Mouse (Mus musculus) hindlimb bud, embryonic 11.5 days (tissue): ENCODE measurements around the gene Scube1.

Experiments used
- DNase-seq: peaks from one replicate; pipeline ENCODE4 v3.0.0-alpha.2; 2012; ENCODE audit warnings: low read depth, low spot score; ENCODE audit errors: extremely low spot score

Scube1 gene

GRCm38 (mm10) chr15:83568544-83568943, 156.3 kb downstream of the Scube1 start:
- DNase-seq = no peak

GRCm38 (mm10) chr15:83567728-83568127, 157.1 kb downstream of the Scube1 start:
- DNase-seq = no peak

- DNase-seq = no peak
Measured at GRCm38 (mm10) chr15:83566006-83566405, 158.8 kb downstream of the Scube1 start.

DNA sequence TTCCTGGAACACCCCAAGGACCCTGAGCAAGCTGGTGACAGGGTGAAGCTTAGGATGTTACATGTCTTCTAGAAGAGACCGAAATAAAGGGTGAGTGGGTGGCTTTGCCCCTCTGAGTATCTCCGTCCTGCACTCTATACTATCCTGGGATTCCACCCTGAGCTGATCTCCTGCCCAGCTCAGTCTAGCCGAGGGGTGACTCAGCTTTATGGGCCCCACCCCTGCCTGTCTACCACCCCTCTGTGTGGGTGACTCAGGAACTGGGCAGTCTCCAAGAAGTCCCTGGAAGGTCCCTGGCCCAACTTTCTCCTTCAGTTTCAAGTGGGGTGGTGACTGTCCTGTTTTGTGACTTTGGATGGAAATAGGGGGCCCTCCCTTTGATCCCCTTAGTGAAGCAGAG, 159.4 kb downstream of the Scube1 start:
- DNase-seq = no peak

GRCm38 (mm10) chr15:83563857-83564651, 160.8 kb downstream of the Scube1 start:
- no peak for DNase-seq

DNA sequence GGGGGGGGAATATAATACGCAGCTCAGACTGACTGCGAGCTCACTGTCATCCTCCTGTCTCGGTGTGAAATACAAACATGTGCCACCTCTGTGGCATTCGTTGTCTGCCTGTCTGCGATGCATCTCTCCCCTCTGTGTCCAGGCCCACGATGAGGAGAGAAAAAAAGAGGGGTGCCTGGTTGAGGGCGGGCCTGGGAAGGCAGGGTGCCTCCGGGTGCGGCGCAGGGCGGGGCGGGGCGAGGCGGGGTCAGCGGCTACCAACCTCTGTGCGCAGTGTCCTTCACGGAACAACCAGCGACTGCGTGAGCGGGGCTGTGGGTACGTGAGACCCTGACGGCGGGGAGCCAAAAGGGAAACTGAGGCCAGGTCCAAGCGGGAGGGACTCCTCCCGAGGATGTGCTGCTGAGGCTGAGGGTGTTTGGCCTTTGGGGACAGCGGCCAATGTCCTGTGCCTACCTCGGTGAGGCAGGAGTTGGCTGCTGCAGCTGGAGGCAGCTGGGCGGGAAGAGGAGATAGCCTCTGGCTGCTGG, 161.4 kb downstream of the Scube1 start, which contains the start of the genes Tspo and Mcat:
TSS of gene Tspo (plus strand) at position 266 of the 530 bp plus-strand sequence.
TSS of gene Mcat (minus strand) at position 461 of the 530 bp plus-strand sequence.
- DNase-seq = no peak

- DNase-seq = no peak
Measured at GRCm38 (mm10) chr15:83562626-83563270, 162.1 kb downstream of the Scube1 start.

- DNase-seq = no peak
Measured at GRCm38 (mm10) chr15:83560941-83561477, 163.8 kb downstream of the Scube1 start.

DNA sequence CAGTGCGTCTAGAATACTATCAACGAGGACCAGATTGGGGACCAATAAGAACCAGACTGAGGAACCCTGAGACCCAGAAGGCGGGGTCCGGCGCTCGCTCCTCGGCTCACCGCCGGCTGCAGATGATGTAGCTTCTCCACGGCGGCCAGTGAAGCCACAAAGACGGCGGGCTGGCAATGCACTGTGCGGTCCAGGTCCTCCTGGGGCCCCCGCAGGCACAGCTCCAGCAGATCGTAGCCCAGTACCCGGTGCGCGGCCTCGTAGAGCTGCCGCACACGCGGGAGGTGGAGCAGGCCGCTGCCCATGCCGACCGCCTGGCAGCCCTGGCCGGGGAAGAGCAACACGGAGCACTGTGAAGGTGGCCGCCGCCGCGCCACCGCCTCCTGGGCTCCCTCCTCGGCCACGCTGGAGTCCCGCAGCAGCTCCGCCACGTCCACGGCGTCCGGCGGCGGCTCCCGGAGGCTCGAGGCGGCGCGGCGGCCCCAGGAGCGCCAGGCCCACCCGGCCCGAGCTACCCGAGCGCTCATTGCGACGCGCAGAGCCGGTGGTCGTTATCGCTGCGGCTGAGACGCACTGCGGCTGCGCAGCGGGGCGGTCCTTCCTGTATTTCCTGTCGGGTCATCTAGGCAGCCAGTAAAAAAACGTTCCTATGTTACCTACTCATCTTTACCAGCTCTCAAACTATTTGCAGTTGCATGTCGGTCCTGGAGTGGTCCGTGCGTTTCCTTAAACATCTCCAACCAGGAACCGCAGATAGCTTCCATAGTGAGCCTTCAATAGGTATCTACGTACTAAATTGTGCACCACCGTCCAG, 169.5 kb downstream of the Scube1 start:
- DNase-seq = peak; percentile 47
